Mouse (Mus musculus) urinary bladder, postnatal 25 days (tissue): ENCODE measurements at regions not wholly inside any gene's neighbourhood (a gene's known extent, or its start where the extent isn't known, plus 50 kb on each side); places are given as distances from the start of the nearest gene placed in this dataset.

ENCODE experiments used
- DNase-seq: peaks from one replicate; pipeline ENCODE4 v3.0.0; 2022; ENCODE audit warnings: low spot score

DNA sequence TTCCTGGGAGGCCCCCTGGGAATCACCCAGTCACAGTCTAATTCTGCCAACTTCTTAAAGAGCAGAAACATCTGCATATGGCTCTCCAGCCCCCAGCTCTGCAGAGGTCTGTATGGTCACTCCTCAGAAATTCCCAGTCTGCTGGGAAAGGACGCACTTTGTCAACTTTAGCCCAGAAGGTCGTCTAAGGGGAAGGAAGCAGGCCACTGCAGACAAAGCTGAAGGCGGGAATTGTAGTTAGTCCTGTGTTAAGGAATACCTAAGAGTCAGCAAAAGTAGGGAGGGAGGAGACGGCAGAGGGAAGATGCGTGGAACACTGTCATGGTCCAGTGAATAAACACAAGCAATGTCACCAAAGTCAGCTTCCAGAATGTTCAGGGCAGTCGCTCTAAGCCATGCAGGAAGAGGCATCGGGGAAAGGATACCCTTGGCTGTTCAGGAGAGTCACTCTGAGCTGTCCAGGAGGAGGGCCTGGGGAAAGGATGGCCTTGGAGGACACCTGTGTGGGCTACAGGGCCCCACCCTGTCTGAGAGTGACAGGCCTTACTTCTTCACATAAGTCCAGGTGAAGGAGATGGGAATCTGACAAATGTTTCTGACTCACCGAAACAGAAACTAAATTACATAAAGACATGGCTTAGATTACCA is 230.1 kb upstream of the Adgrl2 start:
- DNase-seq: no peak

GRCm38 (mm10) chr3:149219381-149220303 is 229.3 kb upstream of the Adgrl2 start:
- DNase-seq: no peak

DNA sequence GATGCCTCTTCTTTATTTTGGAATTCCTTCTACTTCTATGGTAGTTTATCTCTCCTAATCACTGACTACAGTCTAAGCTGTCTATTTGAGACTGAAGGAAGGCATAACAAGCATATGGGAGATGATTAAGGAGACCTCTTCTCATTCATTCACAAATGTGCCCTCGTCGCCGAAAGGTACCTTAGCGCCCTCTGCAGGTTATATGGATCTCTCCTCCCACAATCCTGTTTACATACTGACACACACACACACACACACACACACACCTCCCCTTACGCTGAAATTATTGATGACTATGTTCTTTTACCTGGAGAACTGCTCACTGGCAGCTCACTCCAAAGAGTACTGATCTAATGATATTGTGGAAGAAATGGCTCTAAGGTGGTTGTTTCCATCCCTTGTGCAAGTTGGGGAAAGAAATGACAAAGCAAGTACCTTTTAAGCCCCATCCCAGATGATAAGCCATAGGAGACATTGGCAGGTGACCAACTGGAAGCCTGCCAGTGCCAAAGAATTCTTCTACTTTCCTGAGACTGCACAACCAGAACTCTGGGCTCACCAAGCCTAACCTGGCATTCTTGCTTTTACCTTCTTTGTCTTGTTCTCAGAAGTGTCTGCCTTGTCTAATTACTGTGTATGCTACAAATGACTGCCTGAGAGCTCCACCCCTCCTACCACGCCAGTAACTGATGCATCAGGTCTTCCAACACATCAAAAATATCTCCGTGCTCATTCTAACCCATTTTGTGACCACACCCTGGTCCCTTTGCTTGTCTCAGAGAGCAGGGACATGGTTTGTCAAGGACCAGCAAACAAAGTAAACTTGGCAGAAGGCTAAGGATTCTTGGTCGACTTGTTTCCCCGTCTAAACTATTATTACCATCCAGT is 227.8 kb upstream of the Adgrl2 start:
- no peak for DNase-seq

- peak; percentile 16 for DNase-seq
Measured at GRCm38 (mm10) chr3:149216759-149217400, 226.5 kb upstream of the Adgrl2 start.

- DNase-seq: no peak
Measured at GRCm38 (mm10) chr3:149215691-149216090, 225.3 kb upstream of the Adgrl2 start.

DNA sequence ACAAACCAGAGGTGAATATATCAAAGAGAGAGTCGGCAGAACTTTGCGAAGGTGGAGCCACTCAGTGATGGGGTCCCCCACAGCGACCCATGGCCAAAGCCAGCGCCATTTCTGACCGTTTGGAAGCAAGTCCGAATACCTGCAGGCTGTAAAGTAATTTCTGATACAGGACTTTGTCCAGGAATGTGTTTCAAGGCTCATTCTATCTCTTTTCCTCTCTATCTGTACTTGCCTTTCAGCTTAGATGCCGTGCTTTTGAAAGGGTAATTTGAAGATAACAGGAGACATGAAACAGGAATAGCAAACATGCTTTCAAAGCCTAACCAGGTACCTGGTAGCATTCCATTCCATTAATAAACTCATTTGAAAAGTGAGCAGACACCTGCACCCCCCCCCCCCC is 221.6 kb upstream of the Adgrl2 start:
- no peak for DNase-seq

GRCm38 (mm10) chr3:149209260-149209659 is 218.9 kb upstream of the Adgrl2 start:
- DNase-seq: no peak

DNA sequence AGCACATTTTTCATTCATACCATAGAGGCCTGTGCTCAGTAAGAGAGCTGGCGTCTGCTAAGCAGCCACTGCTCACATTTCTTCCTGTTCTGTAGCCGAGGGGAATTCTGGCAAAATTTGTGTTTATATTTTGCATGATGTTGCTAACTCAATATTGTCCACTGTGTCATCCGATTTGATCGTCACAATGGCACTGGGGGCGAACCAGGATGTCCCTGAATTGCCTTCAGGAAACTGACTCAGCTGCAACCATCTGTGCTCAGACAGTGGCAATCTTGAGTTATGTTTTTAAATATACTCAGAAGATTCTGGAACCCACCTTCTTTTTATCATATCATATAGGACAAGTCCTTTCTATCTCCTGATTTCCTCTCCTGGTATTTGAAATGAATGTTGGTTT is 213.1 kb upstream of the Adgrl2 start:
- DNase-seq: no peak

DNA sequence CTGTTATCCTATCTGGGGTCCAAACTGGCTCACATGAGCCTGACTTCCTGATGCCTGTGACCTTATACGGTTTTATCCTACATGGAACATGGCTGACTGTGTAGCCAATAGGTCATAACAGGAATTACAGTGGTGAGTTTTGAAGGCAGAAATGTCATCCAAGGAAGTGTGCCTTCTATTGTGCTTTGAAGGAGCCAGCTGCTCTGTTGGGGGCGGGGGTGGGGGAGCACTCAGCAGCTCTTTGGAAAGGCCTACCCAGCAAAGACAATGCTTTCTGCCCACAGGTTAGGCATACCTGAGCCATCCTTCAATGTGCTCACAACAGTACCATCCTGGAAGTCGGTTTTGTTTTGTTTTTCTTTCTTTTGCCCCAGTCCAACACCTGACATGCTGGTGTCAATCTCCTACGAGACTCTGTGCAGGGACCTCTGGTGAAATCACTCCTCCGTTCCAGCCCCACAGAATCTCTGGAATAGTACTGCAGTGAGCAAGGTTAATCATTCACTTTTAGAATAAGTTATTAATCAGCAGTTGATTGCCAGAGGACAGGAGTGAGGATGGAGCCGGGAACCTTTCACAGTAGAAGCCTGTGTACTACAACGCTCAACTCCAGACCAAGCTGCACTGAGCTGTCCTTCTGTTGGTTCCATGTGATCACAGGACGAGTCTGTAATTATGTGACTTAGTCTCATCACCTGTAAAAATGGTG is 206.3 kb upstream of the Adgrl2 start:
- no peak for DNase-seq

GRCm38 (mm10) chr3:149190856-149191576 is 200.7 kb upstream of the Adgrl2 start:
- no peak for DNase-seq

- DNase-seq: no peak
Measured at GRCm38 (mm10) chr3:149184136-149184551, 193.8 kb upstream of the Adgrl2 start.

DNA sequence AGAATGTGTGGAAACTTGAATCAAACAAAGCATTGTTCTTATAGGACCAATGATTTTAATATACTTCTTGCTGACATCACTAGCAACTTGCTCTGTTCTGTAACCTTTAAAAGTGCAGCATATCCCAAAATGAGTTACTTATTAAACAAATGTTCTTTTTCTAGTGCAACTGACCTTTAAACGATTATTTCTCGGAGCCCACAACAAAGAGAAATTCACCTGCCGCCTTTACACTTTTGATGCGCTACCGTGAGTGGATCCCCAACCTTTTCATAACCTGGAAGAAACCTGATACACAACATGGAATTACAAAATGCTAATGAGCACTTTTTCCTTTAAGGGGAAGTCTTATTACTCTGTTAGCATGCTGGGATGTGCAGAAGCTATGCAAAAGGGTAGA is 191.7 kb upstream of the Adgrl2 start:
- DNase-seq: no peak

DNA sequence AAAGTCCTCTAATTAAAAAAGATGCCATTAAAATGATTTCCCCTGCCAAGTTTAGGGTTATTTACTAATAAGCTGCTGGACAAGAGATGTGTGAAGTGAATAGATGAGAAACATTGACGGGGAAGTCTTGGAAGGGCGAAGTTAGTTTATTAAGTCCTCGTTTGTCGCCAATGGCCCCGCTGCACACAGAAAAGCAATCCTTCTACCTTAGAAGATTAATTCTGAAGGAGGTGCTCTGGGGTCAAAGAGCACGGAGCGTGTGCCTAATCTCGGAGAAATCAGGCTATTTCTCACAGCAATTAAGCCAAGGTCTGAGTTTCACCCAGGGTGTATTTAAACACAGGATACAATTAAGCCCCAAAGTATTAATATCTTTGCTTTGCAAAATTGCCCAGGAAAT is 189.8 kb upstream of the Adgrl2 start:
- no peak for DNase-seq

DNA sequence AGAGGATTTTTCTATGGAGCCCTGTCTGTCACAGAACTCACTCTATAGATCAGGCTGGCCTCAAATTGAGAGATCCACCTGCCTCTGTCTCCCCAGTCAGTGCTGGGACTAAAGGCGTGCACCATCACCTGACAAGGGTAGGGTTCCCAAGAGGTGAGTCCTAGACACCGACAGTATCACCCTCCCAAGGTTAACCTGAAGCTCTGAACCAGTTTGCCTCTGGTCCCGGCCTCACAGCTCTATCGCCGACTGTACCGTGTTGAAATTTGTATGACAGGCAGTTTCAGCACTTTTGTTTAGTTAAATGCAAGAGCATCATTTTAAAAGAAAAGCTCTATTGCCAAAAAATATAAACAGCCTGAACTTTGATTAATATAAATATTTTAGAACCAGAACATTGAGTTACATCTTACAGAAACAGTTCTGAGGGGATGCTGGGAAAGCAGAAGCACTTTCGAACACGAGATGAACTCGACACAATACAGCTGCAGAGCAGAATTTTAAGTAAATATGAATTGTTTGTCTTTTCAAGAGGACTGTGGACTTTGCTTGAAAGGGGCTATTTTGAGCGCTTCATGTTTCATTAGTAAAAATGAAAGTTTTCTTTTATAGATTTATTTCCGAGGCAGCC is 189.2 kb upstream of the Adgrl2 start:
- DNase-seq: no peak

- no peak for DNase-seq
Measured at GRCm38 (mm10) chr3:149178891-149179290, 188.5 kb upstream of the Adgrl2 start.

GRCm38 (mm10) chr3:149174689-149175390 is 184.5 kb upstream of the Adgrl2 start:
- no peak for DNase-seq

- no peak for DNase-seq
Measured at GRCm38 (mm10) chr3:149173537-149173936, 183.2 kb upstream of the Adgrl2 start.

GRCm38 (mm10) chr3:149171766-149172165 is 181.4 kb upstream of the Adgrl2 start:
- no peak for DNase-seq

DNA sequence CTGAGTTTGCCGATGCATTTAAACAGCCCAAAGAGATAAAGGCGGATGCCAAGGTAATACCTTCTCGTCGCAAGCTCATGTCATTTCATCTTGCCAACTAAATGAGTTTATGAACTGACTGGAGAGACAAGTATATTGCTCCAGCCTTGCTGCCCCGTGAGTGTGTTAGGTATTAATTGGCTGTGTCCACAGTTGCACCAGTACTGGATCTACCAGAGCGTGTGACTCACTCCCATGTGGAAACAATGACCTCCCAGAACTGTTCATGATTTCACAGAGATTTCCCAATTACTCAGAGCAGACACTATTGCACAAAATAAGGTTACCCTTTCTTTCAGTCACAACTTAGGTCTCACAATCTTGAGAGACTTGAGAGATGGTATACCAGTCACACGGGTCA is 179.8 kb upstream of the Adgrl2 start:
- peak; percentile 15 for DNase-seq
